Mouse (Mus musculus): ENCODE measurements around the gene Kyat1. TPM values are rescaled to one million over a fixed set of nuclear protein-coding genes. Genes with fewer than 3 reads are reported as not detected.
"Not testable (repeated sequence)": the region's sequence is repeated elsewhere in the genome, so short reads cannot be mapped to it uniquely, and the experiment has no call there.

Gene Kyat1
- polyA plus RNA-seq, 1 experiment from 2014 or later, result 13.9 TPM

GRCm38 (mm10) chr2:30175897-30176296 lies 29.8 kb downstream of the Kyat1 start:
- 91% methylated on average over 8 of the region's 8 CpGs for WGBS

DNA sequence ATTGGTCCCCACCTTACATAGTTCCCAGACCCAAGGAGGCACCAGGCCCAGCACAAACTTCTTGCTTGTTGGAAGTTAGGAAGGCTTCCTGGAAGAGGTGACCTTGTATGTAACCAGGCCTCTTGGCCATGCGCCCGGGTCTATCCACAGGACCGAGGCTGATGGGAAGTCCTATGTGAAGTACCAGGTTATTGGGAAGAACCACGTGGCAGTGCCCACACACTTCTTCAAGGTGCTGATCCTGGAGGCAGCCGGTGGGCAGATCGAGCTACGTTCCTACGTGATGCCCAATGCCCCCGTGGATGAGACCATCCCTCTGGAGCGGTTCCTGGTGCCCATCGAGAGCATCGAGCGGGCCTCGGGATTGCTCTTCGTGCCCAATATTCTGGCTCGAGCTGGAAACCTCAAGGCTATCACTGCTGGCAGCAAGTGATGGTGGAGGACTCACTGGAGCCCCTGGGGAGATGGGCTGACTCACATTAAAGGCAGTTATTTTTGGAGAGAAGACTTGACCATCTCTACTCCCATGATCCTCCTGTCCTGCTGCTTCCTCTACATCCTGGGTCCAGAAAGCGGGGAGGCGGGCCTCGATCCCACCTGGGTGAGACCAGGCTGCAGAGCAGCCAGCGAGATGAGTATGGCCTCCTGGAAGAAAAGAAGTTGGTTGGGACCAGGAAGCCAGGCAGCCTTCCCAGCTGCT lies 32.0 kb downstream of the Kyat1 start:
- no peak for ATAC-seq (ENCODE audit: insufficient number of reproducible peaks, insufficient read depth, low FRiP score, low read depth)
- Histone ChIP-seq H3K4me3 (ENCODE audit: low read depth, low read length) (no peak overlapping the region), H3K36me3 (ENCODE audit: control insufficient read depth, insufficient read depth, low read length) (peaks cover 40% of the 10 kb centered on the region), H3K9ac (replicated peaks; ENCODE audit: low read depth, low read length) (no peak overlapping the region), H3K27ac (ENCODE audit: low read length) (no peak overlapping the region), H3K27me3 (ENCODE audit: control insufficient read depth, insufficient read depth, low read length) (no peaks in the 10 kb centered on the region), H3K9me3 (ENCODE audit: control insufficient read depth, low read depth, low read length) (no peaks in the 10 kb centered on the region), H3K4me1 (ENCODE audit: control insufficient read depth, insufficient read depth, low read length) (peaks cover 12% of the 10 kb centered on the region), H3K4me2 (replicated peaks; ENCODE audit: low read depth, low read length) (no peak overlapping the region)
- 96% methylated on average over 20 of the region's 20 CpGs for WGBS

More at GRCm38 (mm10) chr2:30175897-30176296, 29.8 kb downstream of the Kyat1 start:
- H3K27me3 ChIP-seq (ENCODE audit: control insufficient read depth, insufficient read depth, low read length), result no peaks in the 10 kb centered on the region
- H3K9ac ChIP-seq (replicated peaks; ENCODE audit: low read depth, low read length), result no peak overlapping the region
- H3K36me3 ChIP-seq (ENCODE audit: control insufficient read depth, insufficient read depth, low read length), result peaks cover 40% of the 10 kb centered on the region
- H3K4me1 ChIP-seq (ENCODE audit: control insufficient read depth, insufficient read depth, low read length), result peaks cover 12% of the 10 kb centered on the region
- no peak overlapping the region for H3K4me3 ChIP-seq (ENCODE audit: low read depth, low read length)
- no peaks in the 10 kb centered on the region for H3K9me3 ChIP-seq (ENCODE audit: control insufficient read depth, low read depth, low read length)
- H3K27ac ChIP-seq (ENCODE audit: low read length), result no peak overlapping the region
- ATAC-seq (ENCODE audit: insufficient number of reproducible peaks, insufficient read depth, low FRiP score, low read depth), result no peak
- H3K4me2 ChIP-seq (replicated peaks; ENCODE audit: low read depth, low read length), result no peak overlapping the region

- Histone ChIP-seq H3K36me3 (ENCODE audit: control insufficient read depth, insufficient read depth, low read length) (peaks cover 40% of the 10 kb centered on the region), H3K9ac (replicated peaks; ENCODE audit: low read depth, low read length) (peak overlapping the region; percentile 45), H3K9me3 (ENCODE audit: control insufficient read depth, low read depth, low read length) (peaks cover 4% of the 10 kb centered on the region; the same call in 1 of the 2 replicates), H3K4me1 (ENCODE audit: control insufficient read depth, insufficient read depth, low read length) (peaks cover 4% of the 10 kb centered on the region; the same call in 1 of the 2 replicates), H3K27me3 (ENCODE audit: control insufficient read depth, insufficient read depth, low read length) (no peaks in the 10 kb centered on the region), H3K27ac (ENCODE audit: low read length) (peak overlapping the region; percentile 62; the same call in 1 of the 2 replicates), H3K4me2 (replicated peaks; ENCODE audit: low read depth, low read length) (peak overlapping the region; percentile 79), H3K4me3 (ENCODE audit: low read depth, low read length) (peak overlapping the region; percentile 48)
- no peak for ATAC-seq (ENCODE audit: insufficient number of reproducible peaks, insufficient read depth, low FRiP score, low read depth)
- WGBS, result 1% methylated on average over 19 of the region's 19 CpGs
Observed at GRCm38 (mm10) chr2:30171997-30172382, 33.7 kb downstream of the Kyat1 start.

GRCm38 (mm10) chr2:30171371-30171996 lies 34.2 kb downstream of the Kyat1 start, which contains the start of gene Endog:
TSS of gene Endog (plus strand) at chr2:30171493.
- Histone ChIP-seq H3K27me3 (ENCODE audit: control insufficient read depth, insufficient read depth, low read length) (no peaks in the 10 kb centered on the region), H3K4me3 (ENCODE audit: low read depth, low read length) (peak within 1 kb of the TSS; percentile 48), H3K9ac (replicated peaks; ENCODE audit: low read depth, low read length) (peak within 1 kb of the TSS; percentile 45), H3K4me1 (ENCODE audit: control insufficient read depth, insufficient read depth, low read length) (0 out of 2 replicates have a peak, but pooled peaks cover 2% of the 10 kb centered on the region), H3K4me2 (replicated peaks; ENCODE audit: low read depth, low read length) (peak within 1 kb of the TSS; percentile 79), H3K9me3 (ENCODE audit: control insufficient read depth, low read depth, low read length) (peaks cover 9% of the 10 kb centered on the region; the same call in 1 of the 2 replicates), H3K36me3 (ENCODE audit: control insufficient read depth, insufficient read depth, low read length) (peaks cover 38% of the 10 kb centered on the region), H3K27ac (ENCODE audit: low read length) (peak within 1 kb of the TSS; percentile 62; the same call in 1 of the 2 replicates)
- ATAC-seq (ENCODE audit: insufficient number of reproducible peaks, insufficient read depth, low FRiP score, low read depth), result peak; percentile 91
- under 1% methylated on average over 75 of the region's 75 CpGs for WGBS

DNA sequence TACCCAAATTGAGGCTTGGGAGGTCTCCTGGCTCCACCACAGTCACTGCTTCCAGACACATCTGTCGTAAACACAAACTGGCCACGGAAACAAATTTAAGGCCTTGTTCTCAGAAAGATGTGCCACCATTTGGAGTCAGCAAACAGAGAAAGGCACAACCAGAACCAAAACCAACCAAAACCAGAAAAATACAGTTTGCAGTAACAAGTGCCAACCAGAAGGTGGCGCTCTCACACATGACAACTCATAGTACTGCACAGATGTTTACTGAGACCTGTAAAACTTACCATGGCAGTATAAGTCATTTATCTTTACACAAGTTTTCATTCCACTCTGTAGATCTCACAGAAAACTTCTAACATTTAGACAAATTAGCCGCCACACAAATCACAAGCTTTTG lies 39.0 kb downstream of the Kyat1 start:
- ATAC-seq (ENCODE audit: insufficient number of reproducible peaks, insufficient read depth, low FRiP score, low read depth), result no peak
- no peaks in the 10 kb centered on the region for H3K36me3 ChIP-seq (ENCODE audit: control insufficient read depth, insufficient read depth, low read length)
- H3K4me1 ChIP-seq (ENCODE audit: control insufficient read depth, insufficient read depth, low read length), result no peaks in the 10 kb centered on the region
- peaks cover 10% of the 10 kb centered on the region; the same call in 1 of the 2 replicates for H3K9me3 ChIP-seq (ENCODE audit: control insufficient read depth, low read depth, low read length)
- H3K27ac ChIP-seq (ENCODE audit: low read length), result no peak overlapping the region
- 62% methylated on average over 4 of the region's 4 CpGs for WGBS
- H3K4me2 ChIP-seq (replicated peaks; ENCODE audit: low read depth, low read length), result no peak overlapping the region
- H3K4me3 ChIP-seq (ENCODE audit: low read depth, low read length), result no peak overlapping the region
- H3K27me3 ChIP-seq (ENCODE audit: control insufficient read depth, insufficient read depth, low read length), result no peaks in the 10 kb centered on the region
- H3K9ac ChIP-seq (replicated peaks; ENCODE audit: low read depth, low read length), result no peak overlapping the region

GRCm38 (mm10) chr2:30164340-30164932 lies 41.2 kb downstream of the Kyat1 start:
- Histone ChIP-seq H3K4me1 (ENCODE audit: control insufficient read depth, insufficient read depth, low read length) (no peaks in the 10 kb centered on the region), H3K9me3 (ENCODE audit: control insufficient read depth, low read depth, low read length) (peaks cover 10% of the 10 kb centered on the region; the same call in 1 of the 2 replicates), H3K36me3 (ENCODE audit: control insufficient read depth, insufficient read depth, low read length) (no peaks in the 10 kb centered on the region), H3K9ac (replicated peaks; ENCODE audit: low read depth, low read length) (no peak overlapping the region), H3K27ac (ENCODE audit: low read length) (no peak overlapping the region), H3K27me3 (ENCODE audit: control insufficient read depth, insufficient read depth, low read length) (no peaks in the 10 kb centered on the region), H3K4me2 (replicated peaks; ENCODE audit: low read depth, low read length) (no peak overlapping the region), H3K4me3 (ENCODE audit: low read depth, low read length) (no peak overlapping the region)
- ATAC-seq (ENCODE audit: insufficient number of reproducible peaks, insufficient read depth, low FRiP score, low read depth), result no peak
- 49% methylated on average over 9 of the region's 9 CpGs for WGBS

GRCm38 (mm10) chr2:30161809-30162208 lies 43.8 kb downstream of the Kyat1 start:
- H3K9me3 ChIP-seq (ENCODE audit: control insufficient read depth, low read depth, low read length), result peaks cover 4% of the 10 kb centered on the region; the same call in 1 of the 2 replicates
- H3K27me3 ChIP-seq (ENCODE audit: control insufficient read depth, insufficient read depth, low read length), result no peaks in the 10 kb centered on the region
- no peak overlapping the region for H3K9ac ChIP-seq (replicated peaks; ENCODE audit: low read depth, low read length)
- H3K27ac ChIP-seq (ENCODE audit: low read length), result no peak overlapping the region
- H3K4me2 ChIP-seq (replicated peaks; ENCODE audit: low read depth, low read length), result no peak overlapping the region
- ATAC-seq (ENCODE audit: insufficient number of reproducible peaks, insufficient read depth, low FRiP score, low read depth), result no peak
- no peak overlapping the region for H3K4me3 ChIP-seq (ENCODE audit: low read depth, low read length)
- no peaks in the 10 kb centered on the region for H3K4me1 ChIP-seq (ENCODE audit: control insufficient read depth, insufficient read depth, low read length)
- no peaks in the 10 kb centered on the region for H3K36me3 ChIP-seq (ENCODE audit: control insufficient read depth, insufficient read depth, low read length)

- H3K4me1 ChIP-seq (ENCODE audit: control insufficient read depth, insufficient read depth, low read length); H3K27me3 ChIP-seq (ENCODE audit: control insufficient read depth, insufficient read depth, low read length); H3K27ac ChIP-seq (ENCODE audit: low read length); H3K4me3 ChIP-seq (ENCODE audit: low read depth, low read length); H3K36me3 ChIP-seq (ENCODE audit: control insufficient read depth, insufficient read depth, low read length); H3K9ac ChIP-seq (replicated peaks; ENCODE audit: low read depth, low read length); ATAC-seq (ENCODE audit: insufficient number of reproducible peaks, insufficient read depth, low FRiP score, low read depth); H3K9me3 ChIP-seq (ENCODE audit: control insufficient read depth, low read depth, low read length); H3K4me2 ChIP-seq (replicated peaks; ENCODE audit: low read depth, low read length): not testable (repeated sequence)
- whole genome bisulfite sequencing, result 90% methylated on average over 7 of the region's 10 CpGs
Observed at GRCm38 (mm10) chr2:30159871-30160270, 45.8 kb downstream of the Kyat1 start.

Measured in stomach, embryonic 14.5 days (tissue).